Mouse (Mus musculus) heart, embryonic 11.5 days (tissue): ENCODE results near the gene Lca5l. TPM values are rescaled to one million over a fixed set of nuclear protein-coding genes. Genes with fewer than 3 reads are reported as not detected.

Experiments used
- ATAC-seq: fragments of 200-750 bp; cut with Nextera tagmentation; replicated peaks from 2 replicates; pipeline ENCODE4 v1.8.0; 2017; ENCODE audit warnings: moderate library complexity; ENCODE audit not compliant: insufficient number of reproducible peaks, low FRiP score, low TSS enrichment
- H3K27ac ChIP-seq: fragments of 300-500 bp; sonication (generic); 2 replicates; pipeline ENCODE4 v1.5.1; 2014; ENCODE audit warnings: mild to moderate bottlenecking, low read depth, low read length
- H3K27me3 ChIP-seq: fragments of 300-500 bp; sonication (generic); 2 replicates; pipeline ENCODE4 v1.6.1; 2014; ENCODE audit warnings: mild to moderate bottlenecking, low read length, mixed read lengths; ENCODE audit not compliant: control insufficient read depth, insufficient read depth
- H3K36me3 ChIP-seq: fragments of 300-500 bp; sonication (generic); 2 replicates; pipeline ENCODE4 v1.6.1; 2014; ENCODE audit warnings: mild to moderate bottlenecking, low read length, moderate library complexity, mixed read lengths; ENCODE audit not compliant: control insufficient read depth, insufficient read depth
- H3K4me1 ChIP-seq: fragments of 300-500 bp; sonication (generic); 2 replicates; pipeline ENCODE4 v1.6.1; 2014; ENCODE audit warnings: low read length; ENCODE audit not compliant: control insufficient read depth, insufficient read depth
- H3K4me2 ChIP-seq: fragments of 300-500 bp; sonication (generic); 2 replicates; pipeline ENCODE4 v1.6.1; 2014; ENCODE audit warnings: mild to moderate bottlenecking, moderate library complexity
- H3K4me3 ChIP-seq: fragments of 300-500 bp; sonication (generic); 2 replicates; pipeline ENCODE4 v1.5.1; 2014; ENCODE audit warnings: low read depth, low read length
- H3K9ac ChIP-seq: fragments of 300-500 bp; sonication (generic); 2 replicates; pipeline ENCODE4 v1.6.1; 2014; ENCODE audit warnings: mild to moderate bottlenecking, low read depth, low read length, moderate library complexity
- H3K9me3 ChIP-seq: fragments of 300-500 bp; sonication (generic); replicated peaks from 2 replicates; pipeline ENCODE4 v1.6.1; 2016; ENCODE audit warnings: low read length; ENCODE audit not compliant: control insufficient read depth
- WGBS: fragments of 180-500 bp; shearing (Covaris S2); extraction: QIAGEN DNeasy Blood & Tissue Kit; methylation state at CpG from one replicate; pipeline ENCODE4 v1.1.7; 2014; ENCODE audit not compliant: insufficient replicate concordance; 5-methylcytosine and 5-hydroxymethylcytosine counted together
- polyA plus RNA-seq: library from polyadenylated mRNA; unstranded; fragments of >200 nt; fragmentation: Nextera tagmentation; extraction: Ambion mirVana; gene quantifications from 2 replicates; pipeline ENCODE4 v1.2.1, GENCODE M21; 2014

Gene Lca5l
- polyA plus RNA-seq: 1.5 and 1.6 TPM in 2 replicates

DNA sequence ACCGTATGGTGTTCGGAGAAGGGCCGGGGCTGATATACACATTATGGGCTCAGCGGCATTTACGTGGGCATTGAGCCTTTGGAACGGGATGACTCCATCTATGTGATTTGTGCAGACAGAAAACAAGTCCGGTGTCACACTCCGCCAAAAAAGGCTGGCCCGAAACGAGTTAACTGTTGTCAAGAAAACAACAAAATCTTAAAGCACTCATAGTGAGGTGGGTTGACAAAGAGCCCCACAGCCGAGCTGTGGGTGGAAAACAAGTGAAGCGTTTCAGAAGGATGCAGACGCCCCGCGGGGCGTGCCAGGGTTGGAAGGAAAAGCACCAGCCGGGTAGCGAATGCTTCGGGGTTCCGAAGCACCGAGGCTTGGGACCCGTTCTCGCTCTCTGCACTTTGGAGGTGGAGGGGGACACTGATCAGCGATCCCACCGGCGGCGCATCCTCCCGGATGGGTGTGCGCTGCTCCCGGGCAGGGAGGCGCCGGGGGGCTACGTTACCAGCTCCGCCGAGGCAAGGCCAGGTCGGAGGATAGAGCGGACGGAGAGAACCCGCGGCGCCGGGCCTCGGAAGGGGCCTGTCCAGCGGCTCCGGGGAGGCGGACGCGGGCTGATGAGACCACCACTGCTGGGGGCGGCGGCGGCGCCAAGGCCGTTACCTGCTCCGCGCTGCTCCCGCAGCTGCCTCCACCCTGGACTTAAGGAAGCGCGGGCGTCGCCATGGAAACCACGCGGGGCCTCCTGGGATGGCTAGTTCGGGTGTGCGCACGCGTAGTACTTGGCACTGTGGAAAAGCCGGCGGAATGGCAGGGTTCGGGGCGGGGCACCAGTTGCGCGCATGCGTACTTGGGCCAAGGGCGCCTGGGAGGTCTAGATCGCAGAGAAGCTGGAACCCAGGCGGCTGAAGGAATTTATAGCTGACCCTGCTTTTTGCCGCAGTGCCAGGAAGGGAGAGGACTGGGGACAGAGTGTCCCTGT is at the start of gene Lca5l:
Lca5l (minus strand) TSS at position 741 of the 976 bp plus-strand sequence.
- Histone ChIP-seq H3K4me3 (peak within 1 kb of the TSS; percentile 96), H3K36me3 (no peaks in the 10 kb centered on the region), H3K4me2 (peak within 1 kb of the TSS; percentile 94), H3K9me3 (no peaks in the 10 kb centered on the region), H3K27ac (peak within 1 kb of the TSS; percentile 84), H3K4me1 (0 out of 2 replicates have a peak, but pooled peaks cover 3% of the 10 kb centered on the region), H3K27me3 (no peaks in the 10 kb centered on the region), H3K9ac (peak within 1 kb of the TSS; percentile 84)
- WGBS: under 1% methylated on average over 77 of the region's 77 CpGs
- peak; percentile 97 for ATAC-seq

DNA sequence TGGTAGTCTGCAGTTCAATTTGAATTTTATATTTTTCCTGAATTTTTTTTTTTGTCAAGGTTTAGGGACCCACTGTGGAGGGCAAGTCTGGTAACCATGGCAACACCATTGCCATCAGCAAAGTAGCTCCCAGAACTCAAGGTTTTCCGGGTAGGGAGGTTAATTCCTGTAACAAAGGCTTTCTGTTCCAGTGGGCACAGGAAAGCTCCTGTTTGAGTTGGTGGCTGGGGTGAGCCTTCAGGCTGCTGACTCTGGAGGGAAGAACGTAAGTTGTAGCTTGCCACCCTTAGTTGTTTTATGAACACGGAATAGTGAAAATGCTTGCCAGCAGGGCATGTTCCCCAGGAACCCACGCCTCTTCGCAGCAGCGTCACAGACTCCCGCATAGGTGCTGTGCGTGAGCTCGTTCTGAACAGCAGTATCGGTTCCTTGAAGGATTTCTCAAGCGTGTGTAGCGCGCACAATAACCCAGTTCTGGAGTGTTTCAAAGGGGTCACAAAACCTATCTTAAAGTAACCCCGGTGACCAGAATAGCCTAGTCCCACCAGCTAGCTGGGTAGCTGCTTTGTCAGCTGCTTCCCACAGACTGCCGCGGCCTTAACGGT is 43.4 kb upstream of the Lca5l start, which contains the start of gene B3galt5:
B3galt5 (plus strand) TSS at position 436 of the 605 bp plus-strand sequence.
- 75% methylated on average over 17 of the region's 17 CpGs for WGBS
- Histone ChIP-seq H3K27ac (no peak within 1 kb of the TSS), H3K4me1 (no peaks in the 10 kb centered on the region), H3K9me3 (no peaks in the 10 kb centered on the region), H3K36me3 (no peaks in the 10 kb centered on the region), H3K9ac (no peak within 1 kb of the TSS), H3K4me3 (no peak within 1 kb of the TSS), H3K4me2 (no peak within 1 kb of the TSS), H3K27me3 (no peaks in the 10 kb centered on the region)
- no peak for ATAC-seq

DNA sequence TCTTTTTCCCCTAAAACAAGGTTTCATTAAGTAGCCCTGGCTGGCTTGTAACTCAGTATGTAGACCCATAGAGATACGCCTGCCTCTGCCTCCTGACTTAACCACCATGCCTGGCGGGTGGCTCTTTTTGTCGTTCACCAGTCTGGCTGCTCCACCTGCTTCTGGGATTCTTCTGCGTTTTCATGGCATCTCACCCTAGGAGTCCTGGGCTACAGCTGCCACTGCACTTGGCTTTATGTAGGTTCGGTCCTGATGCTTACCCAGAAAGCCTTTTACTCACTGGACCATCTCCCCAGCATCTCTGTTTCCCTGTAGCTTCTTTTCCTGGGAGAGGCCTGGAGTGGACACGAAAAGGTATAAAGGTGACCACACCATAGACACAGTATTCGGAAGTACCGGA is 41.9 kb upstream of the Lca5l start:
- no peak for ATAC-seq
- Histone ChIP-seq H3K9me3 (no peaks in the 10 kb centered on the region), H3K4me1 (no peaks in the 10 kb centered on the region), H3K4me2 (no peak overlapping the region), H3K36me3 (no peaks in the 10 kb centered on the region), H3K27ac (no peak overlapping the region), H3K27me3 (no peaks in the 10 kb centered on the region), H3K9ac (no peak overlapping the region), H3K4me3 (no peak overlapping the region)
- WGBS: 80% methylated on average over 8 of the region's 8 CpGs

DNA sequence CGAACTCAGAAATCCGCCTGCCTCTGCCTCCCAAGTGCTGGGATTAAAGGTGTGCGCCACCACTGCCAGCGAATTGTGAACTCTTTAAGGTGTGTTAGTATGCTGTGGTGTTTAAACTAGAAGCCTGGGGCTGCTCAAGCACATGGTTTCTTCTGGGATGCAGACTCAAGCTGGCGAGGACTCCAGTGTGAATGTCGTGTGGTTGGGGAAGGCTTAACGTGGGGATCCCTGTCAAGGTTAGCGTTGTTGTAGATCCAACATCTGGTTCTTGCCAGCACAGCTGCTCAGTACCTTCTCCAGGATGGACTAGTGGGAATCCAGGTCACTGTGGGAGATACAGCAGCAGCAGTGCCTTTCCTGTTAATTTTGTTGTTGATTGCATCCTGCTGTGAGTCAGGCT is 39.9 kb upstream of the Lca5l start:
- H3K27me3 ChIP-seq: no peaks in the 10 kb centered on the region
- no peak overlapping the region for H3K4me3 ChIP-seq
- no peaks in the 10 kb centered on the region for H3K4me1 ChIP-seq
- ATAC-seq: no peak
- no peak overlapping the region for H3K27ac ChIP-seq
- 0 out of 2 replicates have a peak, but pooled peaks cover 2% of the 10 kb centered on the region for H3K36me3 ChIP-seq
- no peak overlapping the region for H3K9ac ChIP-seq
- H3K9me3 ChIP-seq: no peaks in the 10 kb centered on the region
- 71% methylated on average over 8 of the region's 8 CpGs for WGBS
- H3K4me2 ChIP-seq: no peak overlapping the region

DNA sequence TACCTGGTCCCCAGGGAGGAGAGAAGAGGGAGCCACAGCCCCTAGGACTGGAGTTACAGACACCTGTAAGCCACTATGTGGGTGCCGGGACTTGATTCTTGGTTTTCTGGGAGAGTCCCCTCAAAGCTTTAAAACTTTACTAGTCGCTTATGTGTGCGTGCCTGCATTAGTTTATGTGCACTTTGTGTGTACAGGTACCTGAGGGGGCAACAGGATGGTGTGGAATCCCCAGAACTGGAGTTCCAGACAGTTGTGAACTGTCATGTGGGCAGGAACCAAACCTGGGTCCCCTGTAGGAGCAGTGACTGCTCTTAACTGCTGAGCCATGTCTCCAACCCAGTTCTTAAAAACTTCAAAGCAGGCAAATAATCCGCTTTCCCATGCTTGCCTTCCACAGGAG is 39.2 kb upstream of the Lca5l start:
- no peak for ATAC-seq
- H3K27me3 ChIP-seq: no peaks in the 10 kb centered on the region
- no peaks in the 10 kb centered on the region for H3K4me1 ChIP-seq
- H3K27ac ChIP-seq: no peak overlapping the region
- no peaks in the 10 kb centered on the region for H3K9me3 ChIP-seq
- 82% methylated on average over 4 of the region's 4 CpGs for WGBS
- no peak overlapping the region for H3K9ac ChIP-seq
- H3K36me3 ChIP-seq: 0 out of 2 replicates have a peak, but pooled peaks cover 2% of the 10 kb centered on the region
- H3K4me3 ChIP-seq: no peak overlapping the region
- no peak overlapping the region for H3K4me2 ChIP-seq

DNA sequence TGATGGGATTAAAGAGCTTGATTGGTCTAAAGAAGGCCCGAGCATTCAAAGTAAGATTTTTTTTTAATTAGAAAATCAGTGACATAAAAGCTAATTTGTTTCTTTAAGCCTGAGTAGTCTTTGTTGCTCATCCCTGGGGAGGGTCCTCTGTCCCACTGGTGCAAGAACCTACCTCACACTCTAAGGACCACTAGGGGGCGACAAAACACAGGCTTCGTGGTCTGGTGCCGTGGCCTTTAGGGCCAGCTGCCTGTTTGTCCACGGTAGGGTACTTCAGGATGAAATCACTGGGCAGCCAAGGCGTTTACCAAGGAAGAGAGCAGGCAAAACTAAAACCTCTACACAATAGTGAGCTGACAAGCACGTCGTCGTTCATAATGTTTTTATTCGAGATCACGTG is 38.3 kb upstream of the Lca5l start:
- H3K27me3 ChIP-seq: no peaks in the 10 kb centered on the region
- no peak overlapping the region for H3K4me2 ChIP-seq
- H3K9me3 ChIP-seq: no peaks in the 10 kb centered on the region
- H3K27ac ChIP-seq: no peak overlapping the region
- H3K4me3 ChIP-seq: no peak overlapping the region
- H3K4me1 ChIP-seq: no peaks in the 10 kb centered on the region
- ATAC-seq: 0 out of 2 replicates have a peak, but pooled peaks have one; percentile 67
- no peak overlapping the region for H3K9ac ChIP-seq
- 0 out of 2 replicates have a peak, but pooled peaks cover 2% of the 10 kb centered on the region for H3K36me3 ChIP-seq
- 33% methylated on average over 11 of the region's 11 CpGs for WGBS

DNA sequence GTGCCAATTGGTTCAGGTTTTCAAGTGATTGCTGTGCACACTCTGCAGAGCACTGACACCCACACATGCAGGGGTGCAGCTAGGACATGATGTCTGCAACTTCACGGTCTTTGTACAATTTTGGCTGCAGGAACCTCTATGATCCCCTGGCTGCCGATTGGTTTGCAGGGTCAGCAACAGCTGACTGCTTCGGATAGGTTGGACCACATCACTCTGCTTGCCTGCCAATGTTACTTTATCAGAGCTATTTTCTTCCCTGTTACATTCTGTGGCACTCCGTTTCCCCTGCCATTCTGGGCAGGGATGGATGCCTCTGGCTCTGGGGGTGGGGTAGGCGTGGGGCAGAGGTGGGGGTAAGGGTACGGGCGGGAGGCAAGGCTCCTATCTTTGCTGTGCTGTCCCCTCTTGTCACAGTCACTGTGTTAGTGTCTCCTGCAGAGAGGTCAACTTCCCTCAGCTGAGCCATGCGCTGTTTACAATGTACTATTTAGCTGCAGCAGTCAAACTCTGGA is 37.0 kb upstream of the Lca5l start:
- 0 out of 2 replicates have a peak, but pooled peaks have one; percentile 46 for ATAC-seq
- H3K27me3 ChIP-seq: no peaks in the 10 kb centered on the region
- H3K4me2 ChIP-seq: no peak overlapping the region
- no peaks in the 10 kb centered on the region for H3K4me1 ChIP-seq
- H3K4me3 ChIP-seq: no peak overlapping the region
- WGBS: 48% methylated on average over 8 of the region's 8 CpGs
- H3K9ac ChIP-seq: no peak overlapping the region
- H3K9me3 ChIP-seq: no peaks in the 10 kb centered on the region
- no peak overlapping the region for H3K27ac ChIP-seq
- H3K36me3 ChIP-seq: peaks cover 2% of the 10 kb centered on the region; the same call in 1 of the 2 replicates

DNA sequence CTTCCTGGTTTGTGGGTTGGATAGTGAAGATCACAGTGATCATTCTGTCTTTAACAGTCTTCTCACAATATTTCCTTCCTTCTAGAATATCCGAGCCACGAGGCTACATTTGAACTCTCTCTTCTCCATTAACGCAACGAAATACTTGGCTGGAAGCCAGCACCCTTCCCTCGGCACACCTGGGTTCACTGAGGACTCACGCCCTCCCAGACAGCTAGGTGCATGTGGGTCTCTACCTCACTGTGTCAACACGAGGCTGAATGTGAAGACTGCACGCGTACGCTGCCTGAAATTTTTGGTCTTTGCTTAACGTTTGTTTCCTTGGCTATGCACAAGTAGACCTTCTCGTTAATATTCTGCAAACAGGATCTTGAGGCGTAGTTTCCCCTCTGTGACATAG is 36.4 kb upstream of the Lca5l start:
- Histone ChIP-seq H3K4me2 (no peak overlapping the region), H3K4me1 (no peaks in the 10 kb centered on the region), H3K36me3 (peaks cover 2% of the 10 kb centered on the region; the same call in 1 of the 2 replicates), H3K4me3 (no peak overlapping the region), H3K9me3 (no peaks in the 10 kb centered on the region), H3K9ac (no peak overlapping the region), H3K27ac (no peak overlapping the region), H3K27me3 (no peaks in the 10 kb centered on the region)
- WGBS: 75% methylated on average over 13 of the region's 13 CpGs
- ATAC-seq: no peak
